Mouse (Mus musculus) embryonic facial prominence, embryonic 14.5 days (tissue): ENCODE data around the gene Zfp952. TPM values are rescaled to one million over a fixed set of nuclear protein-coding genes. Genes with fewer than 3 reads are reported as not detected.
A peak's percentile ranks its signal among the peaks of the same experiment; 100 is the strongest.
"Not testable (repeated sequence)": the region's sequence is repeated elsewhere in the genome, so short reads cannot be mapped to it uniquely, and the experiment has no call there.

Experiments
- ATAC-seq: fragments of 200-750 bp; cut with Nextera tagmentation; 2 replicates; pipeline ENCODE4 v1.8.0; 2017; ENCODE audit warnings: low read depth, moderate number of reproducible peaks, moderate TSS enrichment
- DNase-seq: peaks from one replicate; pipeline ENCODE4 v3.0.0-alpha.2; 2015; ENCODE audit warnings: low spot score
- H3K27ac ChIP-seq: fragments of 300-500 bp; sonication (generic); replicated peaks from 2 replicates; pipeline ENCODE4 v1.5.1; 2014; ENCODE audit warnings: low read depth, mild to moderate bottlenecking, low read length, moderate library complexity
- H3K27me3 ChIP-seq: fragments of 300-500 bp; sonication (generic); replicated peaks from 2 replicates; pipeline ENCODE4 v1.6.1; 2014; ENCODE audit warnings: low read length; ENCODE audit not compliant: control insufficient read depth, insufficient read depth
- H3K36me3 ChIP-seq: fragments of 300-500 bp; sonication (generic); 2 replicates; pipeline ENCODE4 v1.6.1; 2014; ENCODE audit warnings: low read length, mixed read lengths; ENCODE audit not compliant: control insufficient read depth, insufficient read depth
- H3K4me1 ChIP-seq: fragments of 300-500 bp; sonication (generic); 2 replicates; pipeline ENCODE4 v1.6.1; 2014; ENCODE audit warnings: antibody characterized with exemption, low read length; ENCODE audit not compliant: control insufficient read depth, insufficient read depth
- H3K4me2 ChIP-seq: fragments of 300-500 bp; sonication (generic); 2 replicates; pipeline ENCODE4 v1.6.1; 2014; ENCODE audit warnings: low read depth, mild to moderate bottlenecking, low read length, moderate library complexity, mixed read lengths
- H3K4me3 ChIP-seq: fragments of 300-500 bp; sonication (generic); 2 replicates; pipeline ENCODE4 v1.5.1; 2014; ENCODE audit warnings: low read depth, mild to moderate bottlenecking, low read length
- H3K9ac ChIP-seq: fragments of 300-500 bp; sonication (generic); 2 replicates; pipeline ENCODE4 v1.6.1; 2014; ENCODE audit warnings: low read depth, mild to moderate bottlenecking, low read length, moderate library complexity, mixed read lengths
- H3K9me3 ChIP-seq: fragments of 300-500 bp; sonication (generic); 2 replicates; pipeline ENCODE4 v1.6.1; 2016; ENCODE audit warnings: low read length; ENCODE audit not compliant: control insufficient read depth
- WGBS: fragments of 180-500 bp; shearing (Covaris S2); extraction: QIAGEN DNeasy Blood & Tissue Kit; methylation state at CpG from one replicate; pipeline ENCODE4 v1.1.7; 2014; 5-methylcytosine and 5-hydroxymethylcytosine counted together
- polyA plus RNA-seq: library from polyadenylated mRNA; unstranded; fragments of >200 nt; fragmentation: Nextera tagmentation; extraction: Ambion mirVana; gene quantifications from 2 replicates; pipeline ENCODE4 v1.2.1, GENCODE M21; 2014

Gene Zfp952
- polyA plus RNA-seq, 1 experiment from 2014 or later, result 9.4 TPM

- H3K36me3 ChIP-seq, result no peaks in the 10 kb centered on the region
- peak overlapping the region; percentile 79 for H3K9ac ChIP-seq
- DNase-seq (no peak), ATAC-seq (peak; percentile 50)
- under 1% methylated on average over 14 of the region's 14 CpGs for WGBS
- H3K27ac ChIP-seq, result peak overlapping the region; percentile 93
- H3K4me1 ChIP-seq, result peaks cover 11% of the 10 kb centered on the region
- H3K27me3 ChIP-seq, result no peaks in the 10 kb centered on the region
- peak overlapping the region; percentile 88 for H3K4me2 ChIP-seq
- peak overlapping the region; percentile 89 for H3K4me3 ChIP-seq
- H3K9me3 ChIP-seq, result no peaks in the 10 kb centered on the region
Observed at GRCm38 (mm10) chr17:32965253-32965622, 27.7 kb upstream of the Zfp952 start.

- Histone ChIP-seq H3K27ac (peak within 1 kb of the TSS; percentile 93), H3K36me3 (no peaks in the 10 kb centered on the region), H3K27me3 (no peaks in the 10 kb centered on the region), H3K4me1 (peaks cover 11% of the 10 kb centered on the region), H3K9me3 (no peaks in the 10 kb centered on the region), H3K9ac (peak within 1 kb of the TSS; percentile 79), H3K4me2 (peak within 1 kb of the TSS; percentile 88), H3K4me3 (peak within 1 kb of the TSS; percentile 89)
- DNase-seq, result peak; percentile 96
- ATAC-seq, result peak; percentile 100
- under 1% methylated on average over 33 of the region's 33 CpGs for WGBS
Observed at GRCm38 (mm10) chr17:32965623-32966290, 27.2 kb upstream of the Zfp952 start, which contains the start of gene Zfp472. Zfp472 (plus strand) TSS chr17:32965814.

- 75% methylated on average over 4 of the region's 4 CpGs for WGBS
Observed at GRCm38 (mm10) chr17:32981361-32981760, 11.6 kb upstream of the Zfp952 start.

GRCm38 (mm10) chr17:32986301-32986700 is 6.6 kb upstream of the Zfp952 start:
- no peaks in the 10 kb centered on the region for H3K36me3 ChIP-seq
- DNase-seq (no peak), ATAC-seq (no peak)
- no peak overlapping the region for H3K4me2 ChIP-seq
- H3K9ac ChIP-seq, result no peak overlapping the region
- H3K9me3 ChIP-seq, result no peaks in the 10 kb centered on the region
- no peaks in the 10 kb centered on the region for H3K4me1 ChIP-seq
- H3K27me3 ChIP-seq, result no peaks in the 10 kb centered on the region
- no peak overlapping the region for H3K4me3 ChIP-seq
- 76% methylated on average over 4 of the region's 4 CpGs for WGBS
- H3K27ac ChIP-seq, result no peak overlapping the region

More at GRCm38 (mm10) chr17:32981361-32981760, 11.6 kb upstream of the Zfp952 start:
- DNase-seq (peak; percentile 53), ATAC-seq (no peak)
- Histone ChIP-seq H3K4me3 (no peak overlapping the region), H3K4me2 (no peak overlapping the region), H3K36me3 (peaks cover 36% of the 10 kb centered on the region), H3K27ac (no peak overlapping the region), H3K9ac (no peak overlapping the region), H3K9me3 (no peaks in the 10 kb centered on the region), H3K27me3 (no peaks in the 10 kb centered on the region), H3K4me1 (no peaks in the 10 kb centered on the region)

GRCm38 (mm10) chr17:32991965-32992698 is 797 bp upstream of the Zfp952 start:
- Histone ChIP-seq H3K4me2 (peak overlapping the region; percentile 74), H3K36me3 (peaks cover 29% of the 10 kb centered on the region), H3K9me3 (peaks cover 8% of the 10 kb centered on the region; the same call in 1 of the 2 replicates), H3K4me3 (peak overlapping the region; percentile 57), H3K4me1 (peaks cover 11% of the 10 kb centered on the region; the same call in 1 of the 2 replicates), H3K27ac (peak overlapping the region; percentile 55; the same call in 1 of the 2 replicates), H3K9ac (peak overlapping the region; percentile 67), H3K27me3 (no peaks in the 10 kb centered on the region)
- DNase-seq (peak; percentile 53), ATAC-seq (no peak)
- WGBS, result 69% methylated on average over 12 of the region's 12 CpGs

GRCm38 (mm10) chr17:32998492-32998891 is 5.6 kb downstream of the Zfp952 start:
- ATAC-seq (no peak), DNase-seq (no peak)
- no peak overlapping the region for H3K27ac ChIP-seq
- 92% methylated on average over 2 of the region's 2 CpGs for WGBS
- H3K4me3 ChIP-seq, result no peak overlapping the region
- H3K36me3 ChIP-seq, result peaks cover 73% of the 10 kb centered on the region
- H3K9ac ChIP-seq, result no peak overlapping the region
- peaks cover 6% of the 10 kb centered on the region; the same call in 1 of the 2 replicates for H3K4me1 ChIP-seq
- peaks cover 46% of the 10 kb centered on the region for H3K9me3 ChIP-seq
- H3K27me3 ChIP-seq, result no peaks in the 10 kb centered on the region
- H3K4me2 ChIP-seq, result no peak overlapping the region

- Histone ChIP-seq H3K9me3 (peaks cover 25% of the 10 kb centered on the region), H3K4me2 (no peak overlapping the region), H3K27me3 (no peaks in the 10 kb centered on the region), H3K4me1 (no peaks in the 10 kb centered on the region), H3K36me3 (peaks cover 26% of the 10 kb centered on the region), H3K4me3 (no peak overlapping the region), H3K27ac (no peak overlapping the region), H3K9ac (no peak overlapping the region)
- 49% methylated on average over 9 of the region's 9 CpGs for WGBS
- no peak for ATAC-seq
- DNase-seq, result no peak
Observed at GRCm38 (mm10) chr17:33008337-33008736, 15.4 kb downstream of the Zfp952 start.

GRCm38 (mm10) chr17:33020434-33020833 is 27.5 kb downstream of the Zfp952 start:
- not testable (repeated sequence) for H3K4me3 ChIP-seq, H3K4me2 ChIP-seq, H3K9ac ChIP-seq, H3K4me1 ChIP-seq, ATAC-seq, DNase-seq, H3K27me3 ChIP-seq, H3K27ac ChIP-seq
- Histone ChIP-seq H3K9me3 (peaks cover 87% of the 10 kb centered on the region), H3K36me3 (peaks cover 82% of the 10 kb centered on the region)
